Mouse (Mus musculus) lung, adult 2 months (tissue): ENCODE results near the gene Cd81.

Source experiments
- CTCF ChIP-seq: fragments of 200-500 bp; IDR thresholded peaks from 2 replicates; pipeline ENCODE4 v1.5.1; 2011; ENCODE audit warnings: mild to moderate bottlenecking, low read length, control low read depth; ENCODE audit not compliant: insufficient read depth
- POLR2A ChIP-seq: fragments of 200-500 bp; IDR thresholded peaks from 2 replicates; pipeline ENCODE4 v1.6.1; 2011; ENCODE audit warnings: low read depth, mild to moderate bottlenecking, control low read depth, low read length, borderline replicate concordance; ENCODE audit errors: extremely low read depth

DNA sequence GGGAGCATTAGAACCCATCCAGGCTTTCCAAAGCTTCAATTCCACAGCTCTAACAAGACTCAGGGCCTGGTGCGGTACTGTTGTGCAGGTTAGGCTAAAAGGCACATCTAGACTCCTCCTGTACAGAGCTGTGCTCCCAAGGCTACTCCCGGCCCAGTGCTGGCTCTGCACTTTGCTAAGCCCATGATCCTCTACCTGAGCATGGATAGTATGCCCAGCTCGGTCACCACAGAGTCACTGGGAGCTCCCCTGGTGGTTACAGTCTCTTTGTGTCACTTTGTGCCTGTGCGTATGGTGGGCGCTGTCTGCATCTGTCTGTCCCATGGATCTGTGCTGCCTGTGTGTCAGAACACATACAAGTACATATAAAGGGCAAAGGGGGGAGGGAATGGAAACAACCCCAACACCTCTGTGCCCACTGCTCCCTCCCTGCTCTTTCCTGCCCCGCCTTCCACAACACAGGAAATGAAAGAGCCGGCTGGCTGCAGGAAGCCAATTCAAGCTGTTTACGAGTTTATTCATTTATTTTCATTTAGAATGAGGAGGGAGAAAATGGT is 44.1 kb upstream of the Cd81 start:
- TF ChIP-seq CTCF (0 out of 2 replicates have a peak, but pooled peaks have one; percentile 20), POLR2A (no peak)
